Mouse (Mus musculus) spleen, postnatal 4 days (tissue): ENCODE data around the gene Inha.

ENCODE experiments used
- DNase-seq, 2 experiments: peaks; one replicate each; pipeline ENCODE4 v3.0.0; 2022; ENCODE audit warnings: low spot score in 2 of 2

Inha gene

GRCm38 (mm10) chr1:75490785-75491551, 15.9 kb upstream of the Inha start:
- peak in 1 of 2 experiments; percentile 57 for DNase-seq

DNA sequence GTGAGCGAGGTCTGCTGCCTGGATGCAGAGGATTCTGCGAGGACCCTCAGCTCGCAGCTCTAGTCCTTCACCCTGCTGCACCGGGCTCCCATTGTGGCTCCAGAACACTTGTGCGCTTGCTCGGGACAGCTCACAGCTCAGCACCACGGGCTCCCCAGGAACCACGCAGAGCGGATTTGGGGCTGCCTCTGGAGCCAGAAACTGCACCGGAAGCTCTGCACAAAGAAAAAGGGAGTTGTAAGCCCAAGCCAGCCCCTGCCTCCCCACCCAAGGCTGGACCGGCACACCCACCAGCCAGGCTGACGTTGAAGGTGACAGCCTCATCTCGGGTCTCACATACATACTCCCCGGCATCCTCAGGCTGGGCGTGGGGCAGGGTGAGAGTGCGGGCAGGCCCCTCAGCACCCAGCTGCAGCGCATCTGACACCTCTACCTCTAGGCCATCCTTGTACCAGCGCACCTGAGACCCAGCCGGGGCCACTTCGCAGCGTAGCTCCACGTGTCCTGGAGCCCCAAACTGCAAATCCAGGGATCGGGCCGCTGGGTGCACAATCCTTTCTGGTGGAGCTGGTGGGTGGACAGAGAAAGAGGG, 14.2 kb upstream of the Inha start:
- DNase-seq, result peak in 1 of 2 experiments; percentile 55

GRCm38 (mm10) chr1:75494878-75495548, 11.9 kb upstream of the Inha start:
- DNase-seq, result peak in 1 of 2 experiments; percentile 62

GRCm38 (mm10) chr1:75498897-75499296, 8.0 kb upstream of the Inha start:
- DNase-seq, result no peak

GRCm38 (mm10) chr1:75499441-75499840, 7.4 kb upstream of the Inha start:
- DNase-seq, result no peak

DNA sequence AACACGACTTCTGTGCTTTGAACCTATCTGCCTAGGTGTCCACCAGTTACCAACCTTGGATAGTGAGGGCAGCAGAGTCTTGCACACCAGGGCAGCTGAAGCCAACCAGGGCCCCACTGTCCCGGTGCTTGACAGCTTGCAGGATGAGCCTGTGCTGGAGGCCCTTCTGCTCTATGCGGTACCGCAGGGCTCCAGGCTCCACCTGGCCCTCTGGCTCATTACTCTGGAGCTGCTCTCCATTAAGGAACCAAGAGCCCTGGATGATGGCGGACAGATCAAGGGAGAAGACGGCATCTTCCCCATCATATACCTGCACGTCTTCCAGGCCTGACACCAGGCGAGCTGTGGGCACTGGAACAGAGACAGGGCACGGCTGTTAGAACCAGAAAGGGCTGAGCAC, 5.0 kb upstream of the Inha start:
- DNase-seq, result peak in 1 of 2 experiments; percentile 60

DNA sequence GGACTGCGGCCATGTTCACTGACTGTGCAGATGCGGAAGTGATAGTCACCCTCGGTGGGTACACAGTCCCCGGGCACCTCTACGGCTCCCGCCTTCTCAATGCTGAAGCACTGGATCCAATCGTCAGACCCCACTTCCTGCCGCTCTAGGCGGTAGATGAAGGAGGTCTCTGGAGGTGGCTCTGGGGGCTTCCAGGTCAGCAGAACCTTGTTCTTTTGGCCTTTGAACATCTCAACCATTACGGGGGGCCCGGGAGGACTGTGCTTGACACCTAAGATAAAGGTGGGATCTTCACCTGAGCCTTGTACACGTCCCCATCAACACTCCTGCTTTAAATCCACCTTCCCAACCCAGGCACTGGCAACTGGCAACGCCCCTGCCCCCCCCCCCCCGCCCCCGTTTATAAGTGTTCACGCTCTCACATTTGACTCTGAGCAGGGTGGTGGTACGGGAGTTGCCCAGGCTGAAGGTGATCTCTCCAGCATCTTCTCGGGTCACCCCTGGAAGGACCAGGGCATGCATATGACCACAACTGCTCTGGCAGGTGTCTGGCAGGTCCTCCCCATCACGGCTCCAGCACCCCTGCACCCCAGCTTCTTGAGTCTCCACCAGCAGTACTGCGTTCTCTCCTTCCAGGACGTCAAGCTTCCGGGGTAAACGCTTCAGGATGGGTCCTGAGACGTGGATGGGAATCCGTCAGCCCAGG, 3.8 kb upstream of the Inha start:
- DNase-seq, result peak in 1 of 2 experiments; percentile 59

DNA sequence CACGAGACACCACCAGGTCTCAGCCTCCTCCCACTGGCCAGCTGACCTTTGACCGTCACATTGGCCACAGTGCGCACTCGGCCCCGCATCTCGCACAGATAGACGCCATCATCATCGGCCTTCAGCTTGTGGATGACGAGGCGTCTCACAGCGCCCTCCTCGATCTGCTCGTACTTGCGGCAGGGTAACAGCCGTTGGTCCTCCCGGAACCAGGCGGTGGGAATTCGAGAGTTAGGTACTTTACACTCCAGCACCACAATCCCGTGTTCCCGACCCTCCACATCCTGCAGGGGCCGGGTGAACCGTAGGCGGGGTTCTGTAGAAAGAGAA, 3.3 kb upstream of the Inha start:
- no peak for DNase-seq

GRCm38 (mm10) chr1:75504256-75505045, 2.4 kb upstream of the Inha start:
- no peak for DNase-seq

- DNase-seq, result no peak
Measured at GRCm38 (mm10) chr1:75505159-75505955, 1.5 kb upstream of the Inha start.

- DNase-seq, result peak in 1 of 2 experiments; percentile 64
Measured at GRCm38 (mm10) chr1:75505956-75506831, 683 bp upstream of the Inha start, which contains the start of gene Obsl1. Gene Obsl1, minus strand, starts transcription at chr1:75506452.

DNA sequence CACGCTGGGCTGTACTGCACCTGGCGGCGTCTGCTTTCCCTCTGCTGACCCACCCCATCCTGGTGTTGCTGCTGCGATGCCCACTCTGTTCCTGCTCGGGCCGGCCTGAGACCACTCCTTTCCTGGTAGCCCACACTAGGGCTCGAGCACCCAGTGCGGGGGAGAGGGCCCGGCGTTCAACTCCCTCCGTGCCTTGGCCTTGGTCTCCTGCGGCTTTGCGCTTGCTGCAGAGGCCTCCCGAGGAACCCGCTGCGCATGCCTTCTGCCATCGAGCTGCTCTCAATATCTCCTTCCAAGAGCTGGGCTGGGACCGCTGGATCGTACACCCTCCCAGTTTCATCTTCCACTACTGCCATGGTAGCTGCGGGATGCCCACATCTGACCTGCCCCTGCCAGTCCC, 2.7 kb downstream of the Inha start:
- no peak for DNase-seq

- no peak for DNase-seq
Measured at GRCm38 (mm10) chr1:75510154-75510553, 3.3 kb downstream of the Inha start.

- DNase-seq, result no peak
Measured at GRCm38 (mm10) chr1:75511437-75512210, 4.7 kb downstream of the Inha start.

DNA sequence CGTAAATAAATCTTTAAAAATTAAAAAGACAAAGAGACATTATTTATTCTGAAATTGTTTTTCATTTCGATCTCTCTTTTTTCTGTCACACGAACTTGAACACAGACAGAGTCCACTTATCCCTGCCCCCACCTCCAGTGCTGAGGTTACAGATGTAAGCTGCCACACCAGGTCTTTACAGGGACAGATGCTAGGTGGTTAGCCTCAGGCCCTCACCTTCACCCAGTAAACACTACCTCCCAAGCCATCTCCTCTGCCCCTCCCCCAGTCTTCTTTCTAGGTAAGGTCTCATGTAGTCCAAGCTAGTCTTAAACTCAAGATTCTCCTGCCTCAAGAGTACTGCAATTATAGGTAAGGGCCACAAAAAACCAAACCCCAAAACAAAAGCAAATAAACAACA, 5.7 kb downstream of the Inha start:
- no peak for DNase-seq

- DNase-seq, result no peak
Measured at GRCm38 (mm10) chr1:75516703-75517380, 10.0 kb downstream of the Inha start.

DNA sequence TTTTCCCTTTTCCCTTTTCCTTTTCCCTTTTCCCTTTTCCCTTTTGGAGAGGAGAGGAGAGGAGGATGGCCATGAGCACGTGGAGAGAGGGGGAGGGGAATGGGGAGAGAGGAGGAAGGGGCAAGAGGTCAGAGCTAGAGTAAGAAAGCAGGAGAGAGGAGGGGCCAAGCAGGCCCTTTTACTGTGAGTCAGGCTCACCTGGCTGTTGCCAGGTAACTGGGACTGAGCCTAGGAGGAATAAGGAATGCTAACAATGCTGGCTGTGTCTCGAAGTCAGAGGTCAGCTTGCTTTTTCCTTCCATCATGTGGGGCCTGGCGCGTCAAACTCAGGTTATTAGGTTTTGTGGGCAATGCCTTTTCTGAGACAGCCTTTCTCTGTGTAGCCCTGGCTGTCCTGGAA, 11.1 kb downstream of the Inha start:
- no peak for DNase-seq

DNA sequence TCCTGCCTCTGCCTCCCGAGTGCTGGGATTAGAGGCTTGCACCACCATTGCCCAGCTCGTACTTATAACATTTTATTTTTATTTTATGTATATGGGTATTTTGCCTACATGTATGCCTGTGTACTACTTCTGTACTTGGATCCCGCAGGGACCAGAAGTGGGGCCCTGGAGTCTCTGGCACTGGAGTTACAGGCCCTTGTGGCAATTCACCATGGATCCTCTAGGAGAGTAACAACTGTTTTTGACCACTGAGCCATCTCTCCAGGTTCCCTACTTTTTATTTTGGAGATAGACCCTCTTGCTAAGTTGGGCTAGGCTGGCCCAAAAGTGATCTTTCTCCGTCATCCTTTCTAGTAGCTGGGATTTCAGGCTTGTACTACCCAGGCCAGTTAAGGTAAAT, 11.6 kb downstream of the Inha start:
- no peak for DNase-seq
